Mouse (Mus musculus): ENCODE measurements around the gene Dnajc28.

- TF ChIP-seq POLR2A (IDR thresholded peaks at IDR 0.05; ENCODE audit: low read depth, low read length) (no peak), CTCF (IDR thresholded peaks at IDR 0.05; ENCODE audit: borderline replicate concordance, insufficient read depth, low read length) (no peak)
Observed at GRCm38 (mm10) chr16:91623074-91623473, 4.2 kb upstream of the Dnajc28 start.

Data from embryonic fibroblast, embryonic 13.5 days (primary cell).